Mouse (Mus musculus) neural tube, postnatal 0 days (tissue): ENCODE data around the gene Lnpep. TPM values are rescaled to one million over a fixed set of nuclear protein-coding genes. Genes with fewer than 3 reads are reported as not detected.

Experiments used
- polyA plus RNA-seq: library from polyadenylated mRNA; unstranded; fragments of >200 nt; fragmentation: Nextera tagmentation; extraction: Ambion mirVana; gene quantifications from 2 replicates; pipeline ENCODE4 v1.2.1, GENCODE M21; 2015

Gene Lnpep
- 6.5 and 7.5 TPM in 2 replicates for polyA plus RNA-seq

GRCm38 (mm10) chr17:17624957-17625586 is at the start of gene Lnpep:
Gene Lnpep, minus strand, starts transcription at chr17:17625050.

Other genes starting within 250 kb of the Lnpep start
- gene Lix1, start 222.4 kb downstream of the Lnpep start, polyA plus RNA-seq = 16.8 and 17.5 TPM in 2 replicates
- gene Vmn2r90, start 78.7 kb upstream of the Lnpep start, polyA plus RNA-seq = not detected in 2 replicates
- gene Spaca6, start 202.1 kb upstream of the Lnpep start, polyA plus RNA-seq = 19.3 and 25.4 TPM in 2 replicates
- gene Has1, start 230.2 kb upstream of the Lnpep start, polyA plus RNA-seq = 2.5 and 2.6 TPM in 2 replicates